Mouse (Mus musculus): ENCODE results near the gene Ralb.

The Ralb gene

DNA sequence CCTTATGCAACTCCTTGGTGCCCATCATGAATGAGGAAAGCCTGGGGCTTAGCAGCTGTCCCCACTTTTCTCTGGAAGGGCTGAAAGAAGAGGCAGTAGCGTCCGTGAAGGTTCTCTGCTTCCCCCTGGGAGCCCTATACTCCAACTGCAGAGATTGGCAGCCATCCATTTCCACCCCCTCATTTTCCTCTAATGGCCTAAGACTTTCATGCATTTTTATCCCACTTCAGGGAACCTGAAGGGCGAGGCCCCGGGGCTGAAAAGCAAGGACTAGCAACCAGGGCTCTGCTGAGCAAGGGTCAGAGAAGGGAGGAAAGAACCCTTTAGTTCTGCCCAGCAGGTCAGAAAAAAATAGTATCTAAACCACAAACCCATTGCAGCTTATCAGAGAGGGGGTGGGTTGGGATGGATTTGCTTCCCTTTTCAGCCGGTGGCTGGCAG lies 20.4 kb upstream of the Ralb start:
- DNase-seq (ENCODE audit: extremely low spot score, low spot score), result no peak

DNA sequence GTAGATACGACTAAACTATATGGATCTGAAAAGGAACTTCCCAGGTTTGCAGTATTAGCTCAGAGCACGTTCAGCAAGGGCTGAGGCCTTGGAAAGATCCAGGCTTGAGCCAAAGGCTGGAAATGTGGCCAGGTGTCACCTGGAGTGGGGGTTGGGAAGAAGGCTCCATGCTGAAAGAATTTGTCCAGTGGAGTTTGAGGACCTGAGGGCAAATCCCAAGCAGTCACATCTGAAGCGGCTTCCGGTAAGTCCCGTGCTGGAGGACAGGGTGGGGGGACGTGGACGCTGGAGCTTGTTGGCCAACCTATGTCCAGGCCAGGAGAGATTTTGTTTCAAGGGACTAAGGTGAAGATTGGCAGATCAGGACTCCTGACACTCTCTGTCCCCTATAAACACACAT lies 19.2 kb upstream of the Ralb start:
- no peak for DNase-seq (ENCODE audit: extremely low spot score, low spot score)

DNA sequence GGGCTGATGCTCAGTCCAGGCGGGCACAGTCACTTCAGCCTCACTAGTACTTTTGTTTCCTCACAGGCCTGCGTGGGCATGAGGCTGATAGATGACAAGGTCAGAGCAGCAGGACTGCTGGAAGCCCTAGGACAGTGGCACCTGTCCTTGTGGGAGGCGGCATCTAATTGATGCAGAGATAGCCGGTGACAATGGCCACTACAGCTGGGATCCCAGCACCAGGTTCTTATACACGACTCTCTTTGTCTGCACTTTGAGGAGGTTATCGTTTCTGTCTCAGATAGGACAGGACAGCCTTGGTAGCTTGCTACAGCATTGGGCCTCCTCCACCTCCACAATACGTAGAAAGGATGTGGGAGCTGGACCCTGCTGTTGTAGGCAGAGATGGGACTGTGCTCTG lies 18.8 kb upstream of the Ralb start:
- no peak for DNase-seq (ENCODE audit: extremely low spot score, low spot score)

DNA sequence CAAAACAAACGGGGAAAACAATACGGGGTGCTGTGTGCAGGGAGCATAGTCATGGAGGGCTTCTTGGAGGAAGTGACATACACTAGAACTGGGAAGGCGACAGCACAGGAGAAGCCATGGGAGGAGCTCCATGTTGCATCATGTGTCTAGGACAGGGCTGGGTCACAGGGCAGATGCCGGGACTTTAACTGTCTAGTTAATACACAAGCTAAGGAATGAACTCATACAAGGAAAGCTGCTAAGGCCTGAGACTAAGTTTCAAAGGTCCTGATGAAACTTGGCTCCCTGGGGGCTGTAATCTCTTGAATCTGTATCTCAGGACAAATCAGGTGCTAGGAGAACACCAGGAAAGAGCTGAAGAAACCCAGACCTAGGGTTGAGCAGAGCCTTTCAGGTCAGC lies 18.1 kb upstream of the Ralb start:
- DNase-seq (ENCODE audit: extremely low spot score, low spot score), result no peak

DNA sequence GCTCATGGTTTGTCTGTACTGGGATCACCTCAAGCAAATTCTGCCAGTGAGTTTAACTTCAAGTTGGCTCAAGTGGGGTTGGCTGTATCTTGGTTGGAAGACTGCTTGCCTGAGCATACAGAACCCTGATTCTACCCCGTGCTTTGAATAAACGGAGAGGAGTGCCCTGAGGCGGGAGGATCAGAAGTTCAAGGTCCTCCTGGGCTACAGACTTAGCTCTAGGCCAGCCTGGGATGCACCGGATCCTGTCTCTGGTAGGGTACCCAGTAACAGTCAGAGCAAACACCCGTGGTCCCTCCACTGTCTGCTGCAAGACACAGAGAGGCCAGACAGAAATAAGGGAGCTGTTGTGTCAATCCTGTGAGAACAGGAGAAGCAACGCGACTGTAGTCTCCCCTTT lies 17.1 kb upstream of the Ralb start:
- no peak for DNase-seq (ENCODE audit: extremely low spot score, low spot score)

DNA sequence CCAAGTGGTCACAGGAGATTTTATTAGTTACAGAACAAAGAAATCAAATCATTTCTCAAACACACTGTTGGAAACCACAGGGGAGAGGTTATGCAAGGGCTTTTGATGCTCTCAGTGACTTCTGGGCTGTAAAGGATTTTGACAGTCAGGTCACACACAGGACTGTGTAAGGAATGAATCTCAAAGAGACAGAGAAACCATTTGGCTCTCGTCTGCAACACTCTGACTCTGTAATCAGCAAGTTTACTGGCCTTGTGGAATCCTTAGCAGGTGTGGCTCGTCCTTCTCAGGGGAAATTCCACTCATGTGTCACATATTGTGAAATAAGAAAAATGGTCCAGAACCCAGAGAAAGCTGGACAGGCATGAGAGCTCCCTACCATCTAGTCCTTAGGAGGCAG lies 16.4 kb upstream of the Ralb start:
- DNase-seq (ENCODE audit: extremely low spot score, low spot score), result no peak

DNA sequence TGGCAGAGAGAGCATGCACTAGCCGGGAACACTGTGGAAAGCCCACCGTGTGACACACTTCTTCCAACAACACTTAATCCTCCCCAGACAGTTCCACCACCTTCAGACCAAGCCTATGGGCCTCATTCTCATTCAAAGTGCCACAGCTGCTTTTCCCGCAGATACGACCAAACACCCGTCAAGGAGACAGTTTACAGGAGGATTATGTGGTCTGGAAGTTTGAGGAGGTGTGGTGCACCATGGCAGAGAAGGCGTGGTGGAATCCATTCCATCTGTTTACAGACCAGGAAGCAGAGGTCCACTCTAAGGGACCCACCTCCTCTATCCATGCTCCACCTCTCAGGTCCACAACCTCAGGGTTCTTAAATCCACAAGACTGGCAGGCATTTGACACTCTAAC lies 14.7 kb upstream of the Ralb start:
- no peak for DNase-seq (ENCODE audit: extremely low spot score, low spot score)

DNA sequence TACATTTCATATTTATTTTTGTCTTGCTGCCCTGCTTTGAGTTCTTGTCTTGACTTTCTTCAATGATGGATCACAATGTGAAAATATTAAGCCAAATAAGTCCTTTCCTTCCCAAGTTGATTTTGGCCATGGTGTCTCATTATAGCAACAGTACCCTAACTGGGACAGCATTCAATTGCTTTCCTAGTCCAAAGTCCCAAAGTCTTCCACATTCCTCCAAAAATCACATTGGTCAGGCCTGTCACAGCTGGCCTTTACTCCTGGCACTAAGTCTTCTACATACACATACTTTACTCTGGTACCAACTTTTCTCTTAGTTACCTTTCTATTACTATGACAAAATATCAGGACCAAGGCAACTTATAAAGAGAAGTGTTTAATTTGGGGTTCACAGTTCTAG lies 14.2 kb upstream of the Ralb start:
- no peak for DNase-seq (ENCODE audit: extremely low spot score, low spot score)

DNA sequence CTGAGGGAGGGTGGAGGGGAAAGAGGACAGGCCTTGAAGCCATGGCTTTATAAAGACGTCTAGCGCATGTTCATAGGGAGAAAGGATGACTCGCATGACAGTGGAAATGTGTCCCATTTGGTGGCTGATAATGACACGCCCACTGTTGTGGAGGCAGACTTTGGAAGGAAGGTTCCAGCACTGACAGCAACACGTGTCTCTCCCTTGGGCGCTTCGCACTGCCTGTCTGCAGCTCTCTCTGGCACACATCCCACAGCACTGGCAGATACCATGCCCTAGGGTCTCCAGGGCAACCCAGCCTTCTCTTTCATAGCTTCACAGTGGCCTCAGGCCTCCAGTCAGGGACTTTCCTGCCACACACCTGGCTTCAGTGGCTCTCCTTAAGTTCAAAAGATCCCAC lies 13.5 kb upstream of the Ralb start:
- no peak for DNase-seq (ENCODE audit: extremely low spot score, low spot score)

DNA sequence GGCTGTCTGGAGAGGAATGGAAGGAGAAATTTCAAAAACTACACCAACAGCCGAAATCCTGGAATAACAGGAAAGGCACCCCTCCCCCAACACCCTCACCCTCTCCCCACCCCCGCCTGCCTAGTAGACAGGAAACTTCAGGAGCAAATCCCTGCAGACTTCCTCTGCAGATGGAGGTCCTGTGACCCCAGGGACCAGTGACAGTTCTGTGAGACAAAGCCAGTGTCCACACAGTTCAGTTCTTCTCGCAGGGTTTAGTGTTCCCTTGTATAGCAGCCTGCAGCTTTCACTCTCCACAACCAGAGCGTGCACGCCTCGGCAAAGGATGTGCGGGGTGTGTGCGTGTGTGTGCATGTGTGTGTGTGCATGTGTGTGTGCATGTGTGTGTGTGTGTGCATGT lies 6.3 kb upstream of the Ralb start:
- DNase-seq (ENCODE audit: extremely low spot score, low spot score), result no peak

DNA sequence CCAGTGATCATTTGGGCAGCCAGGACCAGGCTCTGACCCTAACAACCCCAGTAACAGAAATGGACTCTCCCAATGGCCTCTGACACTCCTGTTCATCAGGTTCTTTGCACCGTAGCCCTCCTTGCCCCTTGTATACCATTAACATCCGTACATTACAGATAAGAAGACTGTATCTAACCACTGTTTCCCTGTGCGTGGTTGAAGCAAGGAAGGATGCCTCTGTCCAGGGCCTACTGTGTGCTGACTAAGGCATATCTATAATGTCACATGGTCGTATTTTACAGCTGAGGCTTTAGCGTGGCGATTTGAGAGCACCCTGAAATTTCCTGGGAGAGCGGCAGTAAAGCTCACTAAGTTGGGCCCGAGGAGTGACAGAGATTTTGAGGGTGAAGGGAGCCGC lies 5.8 kb upstream of the Ralb start:
- DNase-seq (ENCODE audit: extremely low spot score, low spot score), result no peak

DNA sequence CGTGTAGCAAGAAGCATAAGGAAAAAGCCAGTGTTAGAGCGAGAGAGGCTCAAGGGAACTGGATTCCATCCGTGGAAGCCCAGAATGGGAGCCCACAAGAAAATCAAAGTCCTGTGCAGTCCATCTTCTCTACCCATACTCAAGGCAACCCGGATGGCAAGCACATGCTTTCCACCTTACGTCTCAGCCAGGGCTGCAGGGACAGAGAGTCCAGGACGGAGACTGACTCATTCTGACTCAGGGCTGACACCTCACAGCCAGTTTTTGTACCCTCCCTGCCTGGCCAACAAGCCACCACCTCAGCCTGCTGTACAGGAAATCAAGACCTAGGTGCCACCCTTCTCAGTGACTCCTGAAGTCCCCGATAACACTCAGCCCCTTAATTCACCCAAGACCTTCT lies 4.9 kb upstream of the Ralb start:
- no peak for DNase-seq (ENCODE audit: extremely low spot score, low spot score)

DNA sequence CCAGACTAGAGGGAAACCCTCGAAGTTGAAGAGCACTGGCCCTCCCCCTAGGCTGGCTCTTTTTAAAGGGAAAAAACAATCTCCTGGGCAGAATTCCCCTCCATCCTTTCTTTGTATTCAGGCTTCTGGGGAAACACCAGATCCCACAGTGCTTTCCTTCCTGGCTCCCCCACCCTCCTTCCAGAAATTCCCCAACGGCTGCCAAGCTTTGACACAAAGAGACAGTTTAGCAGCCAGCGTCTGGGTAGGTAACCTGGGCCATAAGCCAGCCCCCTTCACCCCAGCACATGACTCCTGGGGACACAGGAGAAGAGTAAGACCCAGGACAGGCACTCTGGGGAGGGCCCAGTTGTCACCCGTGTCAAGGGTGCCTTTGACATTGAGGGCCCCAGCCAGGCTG lies 4.0 kb upstream of the Ralb start:
- DNase-seq (ENCODE audit: extremely low spot score, low spot score), result no peak

DNA sequence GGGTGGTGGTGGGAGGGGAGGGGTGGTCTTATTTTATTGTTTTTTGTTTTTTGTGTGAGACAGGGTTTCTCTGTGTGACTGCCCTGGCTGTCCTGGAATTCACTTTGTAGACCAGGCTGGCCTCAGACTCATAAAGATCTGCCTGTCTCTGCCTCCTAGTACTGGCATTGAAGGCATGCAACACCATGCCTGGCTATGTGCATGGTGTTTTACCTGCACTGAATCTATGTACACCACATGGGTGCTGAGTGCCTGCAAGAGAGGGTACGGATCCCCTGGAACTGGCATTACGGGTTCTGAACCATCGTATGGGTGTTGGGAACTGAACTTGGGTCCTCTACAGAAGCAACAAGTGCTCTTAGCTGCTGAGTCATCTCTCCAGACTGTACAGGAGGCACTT lies 1.4 kb upstream of the Ralb start:
- DNase-seq (ENCODE audit: extremely low spot score, low spot score), result no peak

DNA sequence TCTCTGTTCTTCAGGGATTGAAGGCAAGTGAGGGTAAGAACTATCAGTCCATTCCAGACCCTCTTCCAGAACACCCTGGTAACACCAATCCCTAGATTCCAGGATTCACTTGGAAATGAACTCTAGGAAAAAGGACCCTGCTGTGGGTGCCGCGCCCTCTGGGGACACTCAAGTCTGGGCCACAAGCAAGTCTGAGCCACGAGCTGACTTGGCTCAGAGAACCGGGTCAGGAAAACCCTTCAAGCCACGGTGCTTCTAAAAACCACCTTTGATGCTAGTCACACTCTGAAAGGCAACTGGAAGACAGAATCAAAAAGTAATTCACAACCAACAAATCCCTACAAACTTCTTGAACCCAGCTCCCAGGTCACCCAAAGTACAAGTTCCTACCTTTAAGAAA lies 786 bp downstream of the Ralb start:
- no peak for DNase-seq (ENCODE audit: extremely low spot score, low spot score)

DNA sequence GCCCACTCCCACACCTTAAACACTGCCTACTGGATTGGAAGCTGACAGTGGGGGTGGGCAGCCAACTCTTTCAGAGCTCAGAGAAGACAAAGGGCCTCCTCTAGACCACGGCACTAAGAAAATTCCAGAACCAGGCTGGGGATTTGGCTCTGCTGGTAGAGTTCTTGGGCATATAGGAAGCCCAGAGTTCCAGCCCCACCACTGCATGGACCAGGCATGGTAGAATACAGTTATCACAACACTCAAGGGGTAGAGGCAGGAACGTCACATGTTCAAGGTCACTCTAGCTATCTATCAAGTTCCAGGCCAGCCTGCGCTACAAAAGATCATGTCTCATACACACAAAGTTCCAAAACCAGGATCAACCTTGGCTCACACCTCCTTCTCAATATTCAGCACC lies 1.4 kb downstream of the Ralb start:
- no peak for DNase-seq (ENCODE audit: extremely low spot score, low spot score)

DNA sequence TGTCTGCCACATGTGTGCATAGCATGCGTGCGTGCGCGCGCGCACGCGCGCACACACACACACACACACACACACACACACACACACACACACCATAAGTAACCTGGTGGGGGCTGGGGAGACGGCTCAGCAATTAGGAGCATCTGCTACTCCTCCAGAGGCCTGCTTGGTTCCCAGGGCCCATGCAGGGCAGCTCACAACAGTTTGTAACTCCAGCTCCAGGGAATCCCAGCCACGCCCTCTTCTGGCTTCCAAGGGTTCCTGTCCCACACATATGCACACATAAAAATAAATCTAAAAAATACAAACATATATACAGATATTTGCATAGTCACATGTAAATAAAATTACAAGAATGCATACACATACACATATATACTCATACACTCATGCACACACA lies 1.9 kb downstream of the Ralb start:
- no peak for DNase-seq (ENCODE audit: extremely low spot score, low spot score)

DNA sequence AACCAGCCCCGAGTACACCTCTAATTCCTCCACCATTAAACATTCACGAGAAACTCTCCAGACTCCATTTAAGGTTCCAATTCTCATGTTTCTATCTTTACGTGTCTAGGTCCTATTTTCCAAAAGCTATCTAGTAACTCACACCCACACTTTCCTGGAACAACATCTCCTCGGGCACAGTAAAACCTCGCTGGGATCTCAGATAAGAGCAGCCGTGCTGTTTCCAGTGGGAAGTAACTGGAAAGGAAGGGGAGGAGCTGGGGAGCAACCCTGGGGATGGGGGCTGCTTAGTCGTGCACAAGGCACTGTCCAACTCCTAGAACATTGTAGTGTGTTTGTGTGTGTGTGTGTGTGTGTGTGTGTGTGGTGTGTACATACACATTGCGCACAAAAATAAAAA lies 2.7 kb downstream of the Ralb start:
- no peak for DNase-seq (ENCODE audit: extremely low spot score, low spot score)

DNA sequence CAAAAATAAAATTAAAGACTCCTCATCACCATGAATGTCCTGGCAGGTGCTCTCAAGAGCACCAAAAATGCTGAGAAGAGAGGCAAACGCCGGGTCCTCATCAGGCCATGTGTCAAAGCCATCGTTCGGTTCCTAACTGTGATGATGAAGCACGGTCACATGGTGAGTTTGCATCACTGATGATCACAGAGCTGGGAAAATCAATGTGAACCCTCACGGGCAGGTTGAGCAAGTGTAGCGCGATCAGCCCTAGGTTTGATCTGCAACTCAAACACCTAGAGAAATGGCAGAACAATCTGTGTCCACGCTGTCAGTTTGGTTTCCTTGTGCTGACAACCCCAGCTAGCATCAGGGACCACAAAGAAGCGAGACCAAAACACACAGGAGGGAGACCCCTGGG lies 5.1 kb downstream of the Ralb start:
- no peak for DNase-seq (ENCODE audit: extremely low spot score, low spot score)

DNA sequence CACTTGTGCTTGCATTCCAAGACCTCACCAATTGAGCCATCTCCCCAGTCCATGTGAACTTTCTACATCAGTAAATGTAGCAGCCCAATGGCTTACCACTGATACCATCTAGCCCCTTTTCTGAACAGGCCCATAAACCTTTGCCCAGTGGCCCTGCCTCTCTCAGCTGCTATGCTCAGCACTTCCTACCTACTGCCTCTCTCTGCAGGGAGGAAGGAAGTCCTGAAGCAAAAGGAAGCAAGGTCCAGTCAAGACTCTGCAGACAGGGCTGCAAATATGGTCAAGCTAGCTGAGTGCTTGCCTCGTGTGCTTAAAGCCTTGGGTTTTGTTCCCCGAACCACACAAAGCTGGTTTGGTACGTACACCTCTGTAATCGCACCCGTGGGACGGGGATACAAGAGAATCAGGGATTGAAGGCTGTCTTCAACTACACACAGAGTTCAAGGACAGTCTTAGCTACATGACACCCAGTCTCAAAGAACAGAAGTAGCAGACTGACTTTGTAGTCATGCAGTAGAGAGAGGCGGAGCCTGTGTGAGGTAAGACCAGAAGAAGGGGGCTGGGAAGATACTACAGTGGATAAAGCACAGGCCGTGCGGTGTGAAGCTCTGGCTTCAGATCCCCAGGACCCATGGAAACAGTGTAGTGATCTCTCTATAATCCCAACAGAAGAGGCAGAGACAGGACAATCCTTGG lies 5.9 kb downstream of the Ralb start:
- no peak for DNase-seq (ENCODE audit: extremely low spot score, low spot score)

DNA sequence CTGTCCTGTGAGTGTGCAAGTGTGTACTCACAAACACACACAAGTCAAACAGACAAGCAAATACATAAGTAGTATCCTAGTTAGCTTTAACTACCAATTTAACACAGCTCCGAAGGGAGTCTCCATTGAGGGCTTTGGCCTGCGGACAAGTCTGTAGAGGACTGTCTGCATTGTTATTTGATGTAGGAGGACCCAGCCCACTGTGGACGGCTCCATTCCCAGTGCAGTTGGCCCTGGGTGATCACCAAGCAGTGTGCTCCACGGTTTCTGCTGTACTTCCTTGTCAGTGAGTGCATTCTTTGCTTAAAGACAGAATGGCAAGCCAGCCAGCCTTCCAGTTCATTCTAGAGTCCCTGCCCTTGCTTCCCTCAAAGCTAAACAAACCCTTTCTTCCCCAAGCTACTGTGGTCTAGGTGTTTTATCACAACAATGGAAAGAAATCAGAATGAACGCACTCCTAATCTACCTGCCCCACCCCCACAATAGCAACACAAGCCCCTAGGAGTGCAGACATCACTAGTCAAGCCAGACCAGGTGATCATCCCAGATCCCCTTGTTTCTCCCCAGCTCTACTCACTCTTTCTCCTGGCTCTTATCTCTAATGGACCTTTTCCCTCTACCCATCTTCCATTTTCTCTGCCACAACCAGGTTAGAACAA lies 7.1 kb downstream of the Ralb start:
- DNase-seq (ENCODE audit: extremely low spot score, low spot score), result no peak

DNA sequence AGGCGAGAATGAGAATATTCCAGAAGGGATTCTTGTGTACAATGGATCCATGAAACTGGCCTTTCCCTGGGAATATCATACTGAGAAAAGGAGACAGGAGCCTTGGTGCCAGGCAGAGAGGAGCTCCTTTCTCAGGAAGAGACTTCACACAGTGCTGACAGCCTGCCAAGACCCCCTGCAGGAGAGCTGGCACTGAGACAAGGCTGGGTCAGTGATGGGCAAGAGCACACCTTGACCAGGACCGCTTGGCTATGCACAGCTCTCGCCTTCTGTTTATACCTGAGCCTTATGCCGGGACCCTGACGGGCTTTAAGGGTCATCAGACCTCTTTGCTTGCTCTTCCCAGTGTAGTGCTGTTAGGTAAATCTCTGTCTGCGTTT lies 9.2 kb downstream of the Ralb start:
- DNase-seq (ENCODE audit: extremely low spot score, low spot score), result no peak

DNA sequence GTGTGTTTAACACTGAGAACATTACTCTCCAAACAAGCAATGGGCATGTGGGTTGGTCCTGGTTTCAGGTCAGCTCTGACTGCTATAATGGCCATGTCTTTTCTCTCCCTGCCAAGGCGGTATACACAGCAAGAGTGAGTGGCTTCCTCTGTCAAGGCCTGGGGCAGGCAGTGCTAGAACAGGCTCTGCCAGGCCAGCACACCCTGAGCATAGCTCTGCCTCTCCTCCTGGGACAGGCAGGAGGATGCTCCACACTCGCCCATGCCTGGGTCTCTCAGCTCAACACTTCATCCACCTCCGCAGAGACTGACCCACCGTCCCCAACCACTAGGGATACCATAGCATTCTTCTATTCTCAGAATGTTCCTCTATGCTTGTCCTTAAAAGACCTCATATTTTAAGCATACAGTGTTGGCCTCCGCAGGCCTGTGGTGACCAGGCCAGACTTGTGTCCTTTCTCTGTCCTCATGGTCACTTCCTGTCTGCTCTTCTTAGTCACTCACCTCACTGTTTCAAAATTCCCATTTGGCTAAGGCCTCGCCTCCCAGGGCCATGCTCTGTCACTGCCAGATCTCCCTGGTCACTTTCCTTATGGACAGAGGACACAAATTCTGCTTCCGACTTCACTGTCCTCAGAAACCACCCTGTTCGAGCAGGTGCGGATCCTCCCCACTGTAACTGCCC lies 9.7 kb downstream of the Ralb start:
- DNase-seq (ENCODE audit: extremely low spot score, low spot score), result no peak
